Mouse (Mus musculus) ES-Bruce4 (cell line): Measurements from ENCODE around the gene Msh2. TPM values are rescaled to one million over a fixed set of nuclear protein-coding genes. Genes with fewer than 3 reads are reported as not detected.
"Not testable (repeated sequence)": the region's sequence is repeated elsewhere in the genome, so short reads cannot be mapped to it uniquely, and the experiment has no call there.

Experiments
- H3K27ac ChIP-seq: 2 replicates; pipeline ENCODE4 v1.5.1; 2012; ENCODE audit warnings: low read length, inconsistent platforms; ENCODE audit not compliant: insufficient read depth
- H3K27me3 ChIP-seq: 2 replicates; pipeline ENCODE4 v1.6.1; 2012; ENCODE audit warnings: mild to moderate bottlenecking, low read length, inconsistent platforms; ENCODE audit not compliant: control insufficient read depth, poor library complexity, insufficient read depth, severe bottlenecking
- H3K36me3 ChIP-seq: 2 replicates; pipeline ENCODE4 v1.6.1; 2012; ENCODE audit warnings: inconsistent platforms, mild to moderate bottlenecking, low read length, moderate library complexity; ENCODE audit not compliant: control insufficient read depth, poor library complexity, insufficient read depth, severe bottlenecking
- H3K4me1 ChIP-seq: one replicate; pipeline ENCODE4 v1.8.1; 2011; ENCODE audit warnings: low read length; ENCODE audit not compliant: control insufficient read depth, insufficient read depth
- H3K4me3 ChIP-seq: 2 replicates; pipeline ENCODE4 v1.5.1; 2011; ENCODE audit warnings: low read depth, mild to moderate bottlenecking, low read length
- H3K9ac ChIP-seq: 2 replicates; pipeline ENCODE4 v1.6.1; 2012; ENCODE audit warnings: low read depth, mild to moderate bottlenecking, inconsistent platforms; ENCODE audit not compliant: poor library complexity, severe bottlenecking
- H3K9me3 ChIP-seq: replicated peaks from 2 replicates; pipeline ENCODE4 v1.6.1; 2012; ENCODE audit warnings: mild to moderate bottlenecking, low read length, inconsistent platforms; ENCODE audit not compliant: control insufficient read depth, poor library complexity, insufficient read depth, severe bottlenecking
- CTCF ChIP-seq: IDR thresholded peaks from one replicate; pipeline ENCODE4 v1.8.1; 2011; ENCODE audit warnings: low read depth, low read length
- EP300 ChIP-seq: IDR thresholded peaks from 2 replicates; pipeline ENCODE4 v1.6.1; 2011; ENCODE audit warnings: low read depth, low read length; ENCODE audit not compliant: insufficient read depth
- POLR2A ChIP-seq: IDR thresholded peaks from one replicate; pipeline ENCODE4 v1.8.1; 2011; ENCODE audit warnings: low read length; ENCODE audit not compliant: insufficient read depth
- polyA plus RNA-seq: library from polyadenylated mRNA; stranded (reverse); fragments of >200 nt; gene quantifications from 2 replicates; pipeline ENCODE4 v1.2.4, GENCODE M21; 2011; ENCODE audit warnings: low read depth; ENCODE audit not compliant: missing spikeins, insufficient read depth, insufficient read length

Msh2 gene
- polyA plus RNA-seq, 1 experiment, result 405 TPM

DNA sequence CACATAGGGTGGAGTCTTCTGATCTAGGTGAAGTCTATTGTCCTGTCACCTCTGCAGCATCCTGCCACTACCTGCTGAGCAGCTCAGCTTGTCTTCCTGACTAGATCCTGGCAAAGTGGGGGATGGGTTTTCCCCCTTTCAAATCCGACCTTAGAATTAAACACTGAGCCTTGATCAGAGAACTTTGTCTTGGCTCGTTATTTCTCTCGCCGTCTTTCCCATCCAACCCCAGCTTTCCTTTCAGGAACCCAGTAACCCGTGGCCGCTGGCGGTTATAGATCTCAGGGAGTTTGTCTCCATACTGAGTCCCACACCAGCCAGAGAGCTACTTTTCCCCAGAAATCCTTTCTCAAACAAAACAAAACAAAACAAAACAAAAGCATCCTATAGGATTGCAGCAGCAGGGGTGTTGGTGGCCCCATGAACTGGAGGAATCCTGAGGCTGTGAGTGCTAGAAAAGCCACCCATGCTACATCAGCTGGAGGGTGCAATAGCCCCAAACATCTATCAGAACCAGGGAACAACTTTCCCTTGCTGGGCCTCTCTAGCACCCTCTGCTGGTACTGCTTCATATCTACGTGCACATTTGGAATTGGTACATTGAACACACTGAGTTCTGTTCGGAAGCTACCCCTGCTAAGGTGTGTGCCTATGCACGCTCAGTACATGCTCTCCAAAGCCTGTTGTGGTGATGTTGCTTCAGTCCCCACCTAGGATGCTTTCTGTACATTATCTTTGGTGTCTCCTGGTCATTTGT is 6.9 kb upstream of the Msh2 start:
- peaks cover 43% of the 10 kb centered on the region for H3K9me3 ChIP-seq
- no peak overlapping the region for H3K9ac ChIP-seq
- H3K4me1 ChIP-seq, result no peaks in the 10 kb centered on the region
- no peaks in the 10 kb centered on the region for H3K36me3 ChIP-seq
- no peak overlapping the region for H3K27ac ChIP-seq
- no peaks in the 10 kb centered on the region for H3K27me3 ChIP-seq
- TF ChIP-seq CTCF (peak; percentile 39), POLR2A (no peak), EP300 (0 out of 2 replicates have a peak, but pooled peaks have one; percentile 45)
- no peak overlapping the region for H3K4me3 ChIP-seq

DNA sequence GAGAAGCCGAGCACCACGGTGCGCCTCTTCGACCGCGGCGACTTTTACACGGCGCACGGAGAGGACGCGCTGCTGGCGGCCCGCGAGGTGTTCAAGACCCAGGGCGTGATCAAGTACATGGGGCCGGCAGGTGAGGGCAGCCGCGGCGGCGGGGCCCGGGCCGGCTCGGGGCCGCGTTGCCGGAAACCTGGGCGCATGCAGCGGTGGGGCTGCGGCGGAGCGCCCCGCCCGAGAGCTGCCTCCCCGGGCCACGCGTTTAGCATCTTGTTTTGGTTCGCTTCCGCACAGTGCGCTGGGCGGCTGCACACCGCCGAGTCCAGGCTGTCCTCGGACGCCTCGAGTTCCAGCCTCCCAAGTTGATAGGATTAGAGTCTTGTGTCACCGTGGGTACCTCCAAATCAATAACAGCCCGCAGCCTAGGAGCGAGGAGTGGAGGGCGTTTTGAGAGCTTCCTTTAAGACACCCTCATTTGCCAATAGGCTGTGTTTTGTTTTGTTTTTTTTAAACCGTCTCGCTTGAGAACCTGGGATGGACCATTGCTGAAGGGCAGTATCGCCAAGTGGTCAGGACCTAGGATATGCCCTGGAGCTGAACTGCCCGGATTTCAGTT is 652 bp downstream of the Msh2 start:
- TF ChIP-seq CTCF (no peak), EP300 (no peak), POLR2A (no peak)
- no peaks in the 10 kb centered on the region for H3K27me3 ChIP-seq
- peak overlapping the region; percentile 97 for H3K9ac ChIP-seq

GRCm38 (mm10) chr17:87676916-87677474 is 4.9 kb downstream of the Msh2 start:
- not testable (repeated sequence) for H3K9me3 ChIP-seq

More for the DNA sequence above, 652 bp downstream of the Msh2 start:
- H3K4me1 ChIP-seq, result no peaks in the 10 kb centered on the region
- H3K27ac ChIP-seq, result peak overlapping the region; percentile 50
- peak overlapping the region; percentile 99 for H3K4me3 ChIP-seq
- H3K36me3 ChIP-seq, result peaks cover 17% of the 10 kb centered on the region
- no peaks in the 10 kb centered on the region for H3K9me3 ChIP-seq

GRCm38 (mm10) chr17:87677656-87678055 is 5.5 kb downstream of the Msh2 start:
- Histone ChIP-seq H3K9me3 (no peaks in the 10 kb centered on the region), H3K36me3 (peaks cover 58% of the 10 kb centered on the region), H3K4me1 (no peaks in the 10 kb centered on the region), H3K27me3 (no peaks in the 10 kb centered on the region), H3K4me3 (no peak overlapping the region; the same call in 1 of the 2 replicates), H3K9ac (no peak overlapping the region), H3K27ac (peak overlapping the region; percentile 74)
- TF ChIP-seq EP300 (no peak), POLR2A (no peak), CTCF (no peak)

More at GRCm38 (mm10) chr17:87676916-87677474, 4.9 kb downstream of the Msh2 start:
- H3K27me3 ChIP-seq, H3K4me3 ChIP-seq, H3K4me1 ChIP-seq, H3K9ac ChIP-seq: not testable (repeated sequence)
- H3K36me3 ChIP-seq, result peaks cover 52% of the 10 kb centered on the region
- H3K27ac ChIP-seq, result peak overlapping the region; percentile 87

GRCm38 (mm10) chr17:87689217-87689616 is 17.1 kb downstream of the Msh2 start:
- TF ChIP-seq CTCF, result no peak
- no peak for TF ChIP-seq POLR2A
- no peak for TF ChIP-seq EP300
- Histone ChIP-seq H3K36me3 (peaks cover 83% of the 10 kb centered on the region), H3K9me3 (no peaks in the 10 kb centered on the region), H3K27me3 (no peaks in the 10 kb centered on the region), H3K27ac (no peak overlapping the region), H3K4me3 (no peak overlapping the region), H3K4me1 (peaks cover 2% of the 10 kb centered on the region), H3K9ac (no peak overlapping the region)

- H3K9me3 ChIP-seq, result no peaks in the 10 kb centered on the region
- no peak overlapping the region for H3K27ac ChIP-seq
- H3K36me3 ChIP-seq, result peaks cover 63% of the 10 kb centered on the region
- H3K27me3 ChIP-seq, result no peaks in the 10 kb centered on the region
- no peak overlapping the region for H3K4me3 ChIP-seq
- TF ChIP-seq EP300 (no peak), CTCF (peak; percentile 69)
- H3K4me1 ChIP-seq, result peaks cover 2% of the 10 kb centered on the region
- no peak overlapping the region for H3K9ac ChIP-seq
Observed at GRCm38 (mm10) chr17:87691958-87692357, 19.8 kb downstream of the Msh2 start.
